Mouse (Mus musculus): ENCODE measurements around the gene Eepd1. TPM values are rescaled to one million over a fixed set of nuclear protein-coding genes. Genes with fewer than 3 reads are reported as not detected.

Eepd1 gene
- total RNA-seq, 2 experiments from 2014 or later: 14.5 to 17.6 TPM

- no peak for DNase-seq (ENCODE audit: extremely low spot score in 1 of 2, low spot score in 2 of 2)
These were observed 78.8 kb downstream of the Eepd1 start for GRCm38 (mm10) chr9:25560016-25560758.

GRCm38 (mm10) chr9:25561143-25561542 lies 79.8 kb downstream of the Eepd1 start:
- DNase-seq (ENCODE audit: extremely low spot score in 1 of 2, low spot score in 2 of 2): no peak
- intact Hi-C loops (cut with DNase I): no loop called here

More at GRCm38 (mm10) chr9:25560016-25560758, 78.8 kb downstream of the Eepd1 start:
- intact Hi-C loops (cut with DNase I): no loop called here

- no peak for DNase-seq (ENCODE audit: extremely low spot score in 1 of 2, low spot score in 2 of 2)
- intact Hi-C loops (cut with DNase I): no loop called here
These were observed 82.5 kb downstream of the Eepd1 start for GRCm38 (mm10) chr9:25563806-25564205.

GRCm38 (mm10) chr9:25567071-25567470 lies 85.7 kb downstream of the Eepd1 start:
- intact Hi-C loops (cut with DNase I): no loop called here
- no peak for DNase-seq (ENCODE audit: extremely low spot score in 1 of 2, low spot score in 2 of 2)

GRCm38 (mm10) chr9:25568783-25569182 lies 87.4 kb downstream of the Eepd1 start:
- intact Hi-C loops (cut with DNase I): no loop called here
- no peak for DNase-seq (ENCODE audit: extremely low spot score in 1 of 2, low spot score in 2 of 2)

GRCm38 (mm10) chr9:25570011-25570410 lies 88.7 kb downstream of the Eepd1 start:
- DNase-seq (ENCODE audit: extremely low spot score in 1 of 2, low spot score in 2 of 2): no peak
- intact Hi-C loops (cut with DNase I): loop anchor here (5.0 kb wide), 1 partner anchor 83 kb away; no protein-coding TSS in a partner anchor

- intact Hi-C loops (cut with DNase I): loop anchor here (5.0 kb wide), 1 partner anchor 83 kb away; no protein-coding TSS in a partner anchor
These were observed 89.1 kb downstream of the Eepd1 start for GRCm38 (mm10) chr9:25570436-25570835.

GRCm38 (mm10) chr9:25571381-25571780 lies 90.0 kb downstream of the Eepd1 start:
- DNase-seq (ENCODE audit: extremely low spot score in 1 of 2, low spot score in 2 of 2): no peak
- intact Hi-C loops (cut with DNase I): loop anchor here (5.0 kb wide), 1 partner anchor 84 kb away; no protein-coding TSS in a partner anchor

More at GRCm38 (mm10) chr9:25570436-25570835, 89.1 kb downstream of the Eepd1 start:
- DNase-seq (ENCODE audit: extremely low spot score in 1 of 2, low spot score in 2 of 2): peak in 1 of 2 experiments; percentile 39

- DNase-seq (ENCODE audit: extremely low spot score in 1 of 2, low spot score in 2 of 2): no peak
- intact Hi-C loops (cut with DNase I): loop anchor here (5.0 kb wide), 1 partner anchor 86 kb away; no protein-coding TSS in a partner anchor
These were observed 92.4 kb downstream of the Eepd1 start for GRCm38 (mm10) chr9:25573753-25574152.

- intact Hi-C loops (cut with DNase I): loop anchor here (5.0 kb wide), 1 partner anchor 87 kb away; no protein-coding TSS in a partner anchor
- DNase-seq (ENCODE audit: extremely low spot score in 1 of 2, low spot score in 2 of 2): no peak
These were observed 92.8 kb downstream of the Eepd1 start for GRCm38 (mm10) chr9:25574186-25574585.

- DNase-seq (ENCODE audit: extremely low spot score in 1 of 2, low spot score in 2 of 2): no peak
- intact Hi-C loops (cut with DNase I): no loop called here
These were observed 97.6 kb downstream of the Eepd1 start for GRCm38 (mm10) chr9:25578674-25579596.

- intact Hi-C loops (cut with DNase I): no loop called here
- DNase-seq (ENCODE audit: extremely low spot score in 1 of 2, low spot score in 2 of 2): no peak
These were observed 102.3 kb downstream of the Eepd1 start for GRCm38 (mm10) chr9:25583621-25584020.

GRCm38 (mm10) chr9:25585614-25586013 lies 104.3 kb downstream of the Eepd1 start:
- DNase-seq (ENCODE audit: extremely low spot score in 1 of 2, low spot score in 2 of 2): no peak
- intact Hi-C loops (cut with DNase I): no loop called here

- intact Hi-C loops (cut with DNase I): no loop called here
- no peak for DNase-seq (ENCODE audit: extremely low spot score in 1 of 2, low spot score in 2 of 2)
These were observed 107.2 kb downstream of the Eepd1 start for GRCm38 (mm10) chr9:25588581-25588980.

- DNase-seq (ENCODE audit: extremely low spot score in 1 of 2, low spot score in 2 of 2): no peak
- intact Hi-C loops (cut with DNase I): loop anchor here (5.0 kb wide), 2 partner anchors 108 to 418 kb away; partner anchors contain the start of gene Eepd1
These were observed 109.4 kb downstream of the Eepd1 start for GRCm38 (mm10) chr9:25590740-25591139.

GRCm38 (mm10) chr9:25591390-25592354 lies 110.3 kb downstream of the Eepd1 start:
- DNase-seq (ENCODE audit: extremely low spot score in 1 of 2, low spot score in 2 of 2): peak in 1 of 2 experiments; percentile 50
- intact Hi-C loops (cut with DNase I): loop anchor here (1.0 to 5.0 kb wide), 3 partner anchors 109 to 419 kb away; partner anchors contain the start of gene Eepd1

- intact Hi-C loops (cut with DNase I): loop anchor here (1.0 to 5.0 kb wide), 3 partner anchors 110 to 420 kb away; partner anchors contain the start of gene Eepd1
- DNase-seq (ENCODE audit: extremely low spot score in 1 of 2, low spot score in 2 of 2): peak in 1 of 2 experiments; percentile 50
These were observed 111.1 kb downstream of the Eepd1 start for GRCm38 (mm10) chr9:25592355-25592955.

- intact Hi-C loops (cut with DNase I): no loop called here
- no peak for DNase-seq (ENCODE audit: extremely low spot score in 1 of 2, low spot score in 2 of 2)
These were observed 143.4 kb downstream of the Eepd1 start for GRCm38 (mm10) chr9:25624744-25625143.
